Mouse (Mus musculus): ENCODE data around the gene Iqgap2.

GRCm38 (mm10) chr13:95887375-95887774 lies 4.3 kb downstream of the Iqgap2 start:
- no peak for TF ChIP-seq CTCF (IDR thresholded peaks at IDR 0.05; ENCODE audit: extremely low read depth, insufficient read length, insufficient replicate concordance, low read depth, low read length)
- no peak for TF ChIP-seq POLR2A (IDR thresholded peaks at IDR 0.05; ENCODE audit: low read depth, low read length)
